Mouse (Mus musculus) bone marrow, adult 2 months (tissue): Measurements from ENCODE around the gene Fbxl17.

Source experiments
- CTCF ChIP-seq: fragments of 200-500 bp; IDR thresholded peaks from 2 replicates; pipeline ENCODE4 v1.5.1; 2011; ENCODE audit warnings: low read length, control low read depth; ENCODE audit not compliant: control insufficient read depth, insufficient read depth
- POLR2A ChIP-seq: fragments of 200-500 bp; IDR thresholded peaks from 2 replicates; pipeline ENCODE4 v1.6.1; 2011; ENCODE audit warnings: low read depth, mild to moderate bottlenecking, control low read depth, low read length, borderline replicate concordance; ENCODE audit not compliant: control insufficient read depth

DNA sequence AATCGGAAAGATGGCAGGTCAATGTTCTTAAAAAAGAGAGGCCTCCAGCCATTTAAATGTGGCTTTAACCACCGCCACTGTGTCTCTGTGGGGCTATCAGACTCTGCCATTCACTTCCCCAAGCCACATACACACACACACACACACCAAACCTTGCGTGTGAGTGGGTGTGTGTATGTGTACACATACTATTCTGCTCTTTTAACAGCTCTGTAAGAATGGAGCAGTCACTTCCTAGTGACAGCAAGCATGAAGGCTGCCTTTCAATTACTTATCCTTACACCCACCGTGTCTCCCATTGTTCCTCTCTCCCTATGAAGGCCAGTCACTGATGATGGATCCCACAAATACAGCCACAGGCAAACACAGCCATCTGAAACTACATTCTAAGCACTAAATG lies 54.6 kb downstream of the Fbxl17 start:
- TF ChIP-seq CTCF (no peak), POLR2A (no peak)
